Mouse (Mus musculus): ENCODE results near the gene Szrd1.

DNA sequence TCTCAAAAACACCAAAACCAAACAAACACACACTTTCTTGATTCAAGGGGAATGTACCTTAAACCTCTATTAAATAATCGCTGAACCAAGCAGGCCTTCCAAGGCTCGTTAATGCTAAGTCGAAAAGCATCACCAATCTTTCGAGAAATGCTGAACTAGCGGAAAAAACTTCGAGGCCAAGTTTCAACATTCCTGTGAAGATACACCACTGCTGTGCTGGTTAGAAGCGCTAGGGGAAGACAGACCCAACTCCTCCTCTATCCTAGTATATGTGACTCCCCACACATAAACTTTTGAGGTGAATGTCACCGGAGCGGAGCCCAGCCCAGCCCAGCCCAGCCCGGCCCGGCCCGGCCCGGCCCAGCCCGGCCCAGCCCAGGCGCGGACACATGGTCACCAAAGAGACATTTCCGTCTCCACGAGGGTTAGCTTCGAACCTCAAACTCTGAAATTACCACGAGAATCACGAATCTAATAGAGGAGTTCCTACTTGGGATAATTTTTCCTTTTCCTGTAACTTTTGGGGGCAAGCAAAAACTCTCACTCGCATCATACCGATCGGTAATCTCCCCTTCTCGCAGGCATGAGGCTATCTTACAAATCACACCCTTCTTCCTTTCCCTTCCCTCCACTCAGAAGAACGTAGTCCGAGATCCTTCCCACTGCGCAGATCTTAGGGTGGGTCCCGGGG lies 1.0 kb downstream of the Szrd1 start:
- TF ChIP-seq CTCF (IDR thresholded peaks at IDR 0.05; ENCODE audit: borderline replicate concordance, insufficient read depth, low read depth, low read length) (no peak), POLR2A (IDR thresholded peaks at IDR 0.05; ENCODE audit: borderline replicate concordance, insufficient read depth, low read length) (no peak)

Data from cerebellum, adult 2 months (tissue).